Mouse (Mus musculus): ENCODE data around the gene Lax1.

GRCm38 (mm10) chr1:133670190-133670589 is 19.7 kb downstream of the Lax1 start:
- TF ChIP-seq POLR2A (IDR thresholded peaks at IDR 0.05; ENCODE audit: borderline replicate concordance, extremely low read depth, insufficient read depth, insufficient read length, poor library complexity, severe bottlenecking) (no peak), CTCF (IDR thresholded peaks at IDR 0.05; ENCODE audit: borderline replicate concordance, extremely low read depth, insufficient read depth, insufficient read length) (no peak)

Data from brain, embryonic 14.5 days (tissue).